Mouse (Mus musculus) myocyte (in vitro differentiated cells): ENCODE measurements around the gene Hsf4. TPM values are rescaled to one million over a fixed set of nuclear protein-coding genes. Genes with fewer than 3 reads are reported as not detected.

ENCODE experiments used
- H3K27me3 ChIP-seq: one replicate; pipeline ENCODE4 v1.6.1; 2011; ENCODE audit not compliant: control insufficient read depth, insufficient read depth, insufficient read length
- H3K36me3 ChIP-seq: one replicate; pipeline ENCODE4 v1.6.1; 2011; ENCODE audit not compliant: control insufficient read depth, insufficient read depth
- H3K4me2 ChIP-seq: one replicate; pipeline ENCODE4 v1.6.1; 2011; ENCODE audit warnings: low read depth, control low read depth
- H3K4me3 ChIP-seq: one replicate; pipeline ENCODE4 v1.5.1; 2011; ENCODE audit warnings: mild to moderate bottlenecking, control low read depth, moderate library complexity
- H3K79me2 ChIP-seq: one replicate; pipeline ENCODE4 v1.6.1; 2011; ENCODE audit not compliant: control insufficient read depth, insufficient read depth
- H3ac ChIP-seq: one replicate; pipeline ENCODE4 v1.6.1; 2011; ENCODE audit not compliant: control insufficient read depth, insufficient read length
- CEBPB ChIP-seq: IDR thresholded peaks from 2 replicates; pipeline ENCODE4 v1.6.1; 2011; ENCODE audit warnings: mild to moderate bottlenecking, moderate library complexity; ENCODE audit not compliant: poor library complexity, insufficient read depth, severe bottlenecking
- E2F4 ChIP-seq: IDR thresholded peaks from one replicate; pipeline ENCODE4 v1.6.1; 2011; ENCODE audit warnings: mild to moderate bottlenecking, control low read depth, moderate library complexity; ENCODE audit not compliant: insufficient read depth
- MAX ChIP-seq: IDR thresholded peaks from one replicate; pipeline ENCODE4 v1.6.1; 2011; ENCODE audit warnings: low read depth, mild to moderate bottlenecking, control low read depth
- MYOD1 ChIP-seq, 3 experiments: IDR thresholded peaks; one replicate each; pipeline ENCODE4 v1.6.1; 2011; ENCODE audit warnings: control low read depth in 2 of 3, low read depth in 2 of 3, mild to moderate bottlenecking in 2 of 3, moderate library complexity in 1 of 3; ENCODE audit not compliant: insufficient read length in 2 of 3, control insufficient read depth in 1 of 3
- MYOG ChIP-seq, 3 experiments: IDR thresholded peaks; one replicate each; pipeline ENCODE4 v1.6.1; 2011; ENCODE audit warnings: control low read depth in 2 of 3, low read depth in 2 of 3, mild to moderate bottlenecking in 2 of 3; ENCODE audit not compliant: insufficient read length in 2 of 3, control insufficient read depth in 1 of 3, insufficient read depth in 1 of 3
- POLR2A ChIP-seq: IDR thresholded peaks from one replicate; pipeline ENCODE4 v1.6.1; 2011; ENCODE audit warnings: low read depth, mild to moderate bottlenecking, control low read depth, moderate library complexity; ENCODE audit not compliant: insufficient read length
- POLR2AphosphoS2 ChIP-seq: IDR thresholded peaks from one replicate; pipeline ENCODE4 v1.6.1; 2011; ENCODE audit warnings: low read depth, control low read depth; ENCODE audit not compliant: insufficient read length
- REST ChIP-seq: IDR thresholded peaks from one replicate; pipeline ENCODE4 v1.6.1; 2011; ENCODE audit warnings: mild to moderate bottlenecking, control low read depth, moderate library complexity; ENCODE audit not compliant: insufficient read depth, insufficient read length
- SRF ChIP-seq: IDR thresholded peaks from one replicate; pipeline ENCODE4 v1.6.1; 2011; ENCODE audit warnings: low read depth; ENCODE audit not compliant: control insufficient read depth, insufficient read length
- TCF12 ChIP-seq: IDR thresholded peaks from one replicate; pipeline ENCODE4 v1.6.1; 2011; ENCODE audit warnings: mild to moderate bottlenecking, control low read depth; ENCODE audit not compliant: poor library complexity, insufficient read depth, severe bottlenecking
- TCF3 ChIP-seq: IDR thresholded peaks from one replicate; pipeline ENCODE4 v1.6.1; 2011; ENCODE audit warnings: low read depth, control low read depth; ENCODE audit not compliant: insufficient read length
- USF1 ChIP-seq: IDR thresholded peaks from one replicate; pipeline ENCODE4 v1.6.1; 2011; ENCODE audit warnings: low read depth, mild to moderate bottlenecking, control low read depth, moderate library complexity
- polyA plus RNA-seq: library from polyadenylated mRNA; unstranded; fragments of >200 nt; fragmentation: generic; extraction: Trizol; gene quantifications from one replicate; pipeline ENCODE4 v1.2.1, GENCODE M21; 2012; ENCODE audit warnings: missing spikeins

Hsf4 gene
- polyA plus RNA-seq, 1 experiment = 5.8 TPM

DNA sequence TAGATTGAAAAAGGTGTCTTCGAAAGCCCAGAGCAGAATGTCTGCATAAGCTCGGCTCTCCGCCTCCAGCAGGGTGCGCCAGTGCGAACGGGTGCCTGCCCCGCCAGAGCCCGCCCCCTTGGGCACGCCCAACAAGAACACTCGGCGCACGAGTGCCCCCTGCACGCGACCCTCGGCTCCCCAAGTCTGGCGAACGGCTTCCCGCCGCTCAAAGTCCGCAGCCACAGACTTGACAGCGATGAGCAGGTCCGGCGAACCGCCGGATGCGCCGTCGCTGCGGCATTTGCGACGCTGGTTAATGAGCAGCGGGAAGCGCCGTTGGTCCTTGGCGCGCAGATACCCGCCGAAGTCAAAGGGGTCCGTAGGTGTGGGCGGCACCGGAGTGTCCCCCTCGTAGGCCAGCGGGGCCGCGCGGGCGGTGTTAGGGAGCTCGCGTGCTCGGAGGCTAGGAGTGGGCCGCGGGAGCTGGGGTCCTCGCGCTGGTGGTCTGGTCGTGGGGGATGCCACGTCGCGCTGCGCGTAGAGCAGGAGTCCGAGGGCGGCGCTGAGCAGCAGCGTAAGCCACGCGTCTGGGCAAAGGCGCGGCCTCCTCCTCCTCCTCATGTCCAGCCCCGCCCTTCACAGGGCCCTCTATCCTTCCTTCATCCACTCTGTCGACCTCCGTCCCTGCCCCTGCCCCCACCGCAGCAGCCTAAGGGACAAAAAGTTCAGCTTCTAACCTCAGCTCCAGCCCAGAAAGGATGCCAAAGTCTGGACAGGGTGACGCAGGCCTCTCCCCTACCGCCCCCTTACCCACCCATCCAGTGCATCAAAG, 15.2 kb upstream of the Hsf4 start:
- H3K27me3 ChIP-seq = no peaks in the 10 kb centered on the region

DNA sequence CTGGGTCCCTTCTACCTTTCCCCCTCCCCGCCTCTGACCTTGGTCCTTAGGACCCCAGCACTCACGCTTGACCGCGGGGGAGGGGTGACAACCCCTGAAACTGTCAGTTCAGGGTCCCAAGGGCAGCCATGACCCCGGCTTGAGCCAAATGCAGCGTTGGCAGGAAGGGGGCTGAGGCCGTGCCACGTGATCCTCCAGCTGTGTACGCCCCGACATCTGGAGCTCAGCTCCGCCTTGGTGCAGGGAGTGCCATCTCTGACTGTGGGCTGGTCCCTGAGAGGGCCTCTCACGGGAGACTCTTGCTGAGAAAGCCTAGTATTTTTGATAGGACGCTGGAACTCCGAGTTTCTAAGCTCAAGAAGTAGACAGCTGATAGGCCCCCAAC, 14.6 kb upstream of the Hsf4 start, which contains the start of gene B3gnt9:
Gene B3gnt9, minus strand, starts transcription at position 188 of the 385 bp plus-strand sequence.
- peak in 2 of 3 experiments; percentile 30 to 34 for TF ChIP-seq MYOD1 (IDR thresholded peaks at IDR 0.05; ENCODE audit: control insufficient read depth in 1 of 3, insufficient read length in 2 of 3, low read depth in 2 of 3)
- TF ChIP-seq REST = no peak
- no peak for TF ChIP-seq TCF12
- no peak for TF ChIP-seq MAX
- TF ChIP-seq CEBPB = no peak
- peak; percentile 71 for TF ChIP-seq POLR2AphosphoS2
- TF ChIP-seq POLR2A = peak; percentile 42
- no peak for TF ChIP-seq E2F4
- peak; percentile 88 for TF ChIP-seq USF1
- TF ChIP-seq SRF = no peak
- TF ChIP-seq TCF3 = no peak
- TF ChIP-seq MYOG (IDR thresholded peaks at IDR 0.05; ENCODE audit: control insufficient read depth in 1 of 3, insufficient read depth in 1 of 3, insufficient read length in 2 of 3, low read depth in 2 of 3) = no peak
- H3ac ChIP-seq = peak within 1 kb of the TSS; percentile 42
- H3K36me3 ChIP-seq = peaks cover 14% of the 10 kb centered on the region
- H3K79me2 ChIP-seq = no peaks in the 10 kb centered on the region
- H3K4me3 ChIP-seq = peak within 1 kb of the TSS; percentile 25
- H3K4me2 ChIP-seq = peak within 1 kb of the TSS; percentile 80
- no peaks in the 10 kb centered on the region for H3K27me3 ChIP-seq

More for the DNA sequence above, 15.2 kb upstream of the Hsf4 start:
- H3ac ChIP-seq = peak overlapping the region; percentile 42
- H3K79me2 ChIP-seq = no peaks in the 10 kb centered on the region
- H3K36me3 ChIP-seq = peaks cover 14% of the 10 kb centered on the region
- peak overlapping the region; percentile 25 for H3K4me3 ChIP-seq
- H3K4me2 ChIP-seq = peak overlapping the region; percentile 80
- TF ChIP-seq TCF3 (no peak), MYOD1 (IDR thresholded peaks at IDR 0.05; ENCODE audit: control insufficient read depth in 1 of 3, insufficient read length in 2 of 3, low read depth in 2 of 3) (no peak), MAX (no peak), SRF (peak; percentile 30), MYOG (IDR thresholded peaks at IDR 0.05; ENCODE audit: control insufficient read depth in 1 of 3, insufficient read depth in 1 of 3, insufficient read length in 2 of 3, low read depth in 2 of 3) (peak in 1 of 3 experiments; percentile 17), POLR2A (peak; percentile 70), E2F4 (no peak), CEBPB (no peak), POLR2AphosphoS2 (peak; percentile 88), REST (no peak)

DNA sequence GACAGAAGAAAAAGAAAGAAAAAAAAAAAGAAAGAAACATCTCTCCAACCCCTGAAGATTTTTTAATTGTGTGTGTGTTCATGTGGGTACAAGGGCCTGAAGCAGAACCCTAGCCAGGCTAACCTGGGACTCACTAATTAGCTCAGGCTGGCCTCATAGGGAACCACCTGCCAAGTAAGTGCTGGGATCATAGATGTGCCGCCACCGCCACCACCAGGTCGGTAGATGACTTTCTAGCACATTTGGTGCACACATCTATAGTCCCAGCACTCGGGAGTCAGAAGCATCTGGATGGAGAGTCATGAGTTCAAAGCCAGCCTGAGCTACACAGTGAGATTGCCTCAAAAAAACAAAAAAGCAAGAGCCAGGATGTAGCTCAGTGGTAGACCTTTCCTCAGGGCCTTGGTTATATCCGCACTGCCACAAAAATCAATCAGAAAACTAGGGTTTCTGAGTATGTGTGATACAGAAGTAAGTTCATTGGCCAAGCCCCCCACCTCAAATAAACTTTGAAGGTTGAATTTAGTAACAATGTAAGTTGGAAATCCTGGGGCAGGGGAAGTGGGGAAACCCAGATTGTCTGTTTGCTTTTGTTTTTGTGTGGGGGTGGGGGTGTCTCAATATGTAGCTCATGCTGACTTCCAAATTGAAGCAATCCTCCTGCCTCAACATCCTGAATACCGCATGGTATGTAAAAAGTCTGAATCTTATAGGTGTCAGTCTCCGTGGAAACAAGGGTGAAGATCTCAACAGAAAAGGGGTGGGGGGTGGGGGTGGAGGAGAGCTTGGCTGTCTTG, 12.1 kb upstream of the Hsf4 start:
- no peaks in the 10 kb centered on the region for H3K79me2 ChIP-seq

DNA sequence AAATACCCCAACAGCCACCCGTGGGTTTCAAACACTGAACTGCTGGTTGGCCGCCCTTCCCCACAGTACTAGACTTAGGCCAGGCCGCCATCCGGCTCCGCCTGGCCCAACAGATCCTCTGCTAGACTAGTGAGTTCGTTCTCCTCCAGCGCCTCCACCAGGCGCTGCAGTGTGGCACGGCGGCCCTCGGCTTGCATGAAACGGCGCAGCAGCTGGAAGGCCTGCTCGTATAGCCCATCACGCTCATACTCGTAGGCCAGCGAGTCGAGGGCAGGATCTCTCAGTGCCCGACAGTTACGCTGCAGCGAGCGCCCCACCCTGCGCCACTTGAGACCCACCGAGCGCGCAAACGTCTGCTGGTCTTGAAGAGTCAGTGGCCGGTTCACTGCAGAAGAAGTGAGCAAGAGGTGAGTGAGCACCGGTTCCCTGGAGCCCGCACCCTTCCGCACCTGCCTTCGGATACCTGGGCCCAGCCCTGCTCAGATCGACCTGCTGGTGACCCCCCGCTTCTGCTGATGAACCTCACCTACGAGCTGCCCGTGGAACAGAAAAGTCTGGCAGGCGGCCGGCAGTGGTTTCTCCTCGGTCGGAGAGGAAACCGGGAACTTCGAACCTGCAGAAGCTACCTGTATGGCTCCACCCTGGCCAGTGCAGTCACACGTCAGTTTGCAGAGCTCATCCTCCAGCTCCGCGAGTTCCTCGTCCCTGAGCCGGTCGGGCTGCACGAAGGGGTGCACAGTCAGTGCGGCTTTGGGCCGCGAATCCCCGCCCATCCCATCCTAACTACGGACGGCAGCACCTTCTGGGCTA, 10.5 kb upstream of the Hsf4 start:
- Histone ChIP-seq H3K79me2 (peaks cover 4% of the 10 kb centered on the region), H3K27me3 (no peaks in the 10 kb centered on the region), H3K4me3 (no peak overlapping the region), H3ac (no peak overlapping the region), H3K4me2 (no peak overlapping the region), H3K36me3 (no peaks in the 10 kb centered on the region)
- no peak for TF ChIP-seq MYOG (IDR thresholded peaks at IDR 0.05; ENCODE audit: control insufficient read depth in 1 of 3, insufficient read depth in 1 of 3, insufficient read length in 2 of 3, low read depth in 2 of 3)
- no peak for TF ChIP-seq TCF3
- TF ChIP-seq MYOD1 (IDR thresholded peaks at IDR 0.05; ENCODE audit: control insufficient read depth in 1 of 3, insufficient read length in 2 of 3, low read depth in 2 of 3) = no peak
- no peak for TF ChIP-seq USF1
- no peak for TF ChIP-seq MAX
- TF ChIP-seq E2F4 = no peak
- TF ChIP-seq POLR2AphosphoS2 = no peak
- no peak for TF ChIP-seq CEBPB
- TF ChIP-seq REST = no peak
- TF ChIP-seq SRF = no peak
- TF ChIP-seq TCF12 = no peak
- TF ChIP-seq POLR2A = no peak

More for the DNA sequence above, 12.1 kb upstream of the Hsf4 start:
- Histone ChIP-seq H3ac (no peak overlapping the region), H3K27me3 (no peaks in the 10 kb centered on the region), H3K4me3 (no peak overlapping the region), H3K4me2 (no peak overlapping the region), H3K36me3 (peaks cover 4% of the 10 kb centered on the region)
- TF ChIP-seq POLR2AphosphoS2 = no peak
- no peak for TF ChIP-seq TCF12
- TF ChIP-seq MYOG (IDR thresholded peaks at IDR 0.05; ENCODE audit: control insufficient read depth in 1 of 3, insufficient read depth in 1 of 3, insufficient read length in 2 of 3, low read depth in 2 of 3) = no peak
- TF ChIP-seq MAX = no peak
- TF ChIP-seq MYOD1 (IDR thresholded peaks at IDR 0.05; ENCODE audit: control insufficient read depth in 1 of 3, insufficient read length in 2 of 3, low read depth in 2 of 3) = no peak
- TF ChIP-seq TCF3 = no peak
- no peak for TF ChIP-seq REST
